Mouse (Mus musculus) cerebellum, adult (tissue): Measurements from ENCODE around the gene Snrpd3.
"Not testable (repeated sequence)": the region's sequence is repeated elsewhere in the genome, so short reads cannot be mapped to it uniquely, and the experiment has no call there.

Experiments used
- ATAC-seq: cut with Nextera tagmentation; 2 replicates; pipeline ENCODE4 v1.9.2; 2017; ENCODE audit warnings: mild to moderate bottlenecking, moderate library complexity, mixed read lengths; ENCODE audit not compliant: insufficient number of reproducible peaks, low FRiP score, low TSS enrichment

Snrpd3 gene

GRCm38 (mm10) chr10:75499791-75500190 lies 17.6 kb upstream of the Snrpd3 start:
- no peak for ATAC-seq

GRCm38 (mm10) chr10:75500345-75500744 lies 17.0 kb upstream of the Snrpd3 start:
- no peak for ATAC-seq

- ATAC-seq, result no peak
These were observed 15.7 kb upstream of the Snrpd3 start for GRCm38 (mm10) chr10:75501641-75502040.

GRCm38 (mm10) chr10:75503692-75504091 lies 13.7 kb upstream of the Snrpd3 start:
- no peak for ATAC-seq

GRCm38 (mm10) chr10:75504234-75505129 lies 12.9 kb upstream of the Snrpd3 start:
- no peak for ATAC-seq

GRCm38 (mm10) chr10:75505130-75505495 lies 12.2 kb upstream of the Snrpd3 start:
- ATAC-seq, result no peak

GRCm38 (mm10) chr10:75505928-75506327 lies 11.4 kb upstream of the Snrpd3 start:
- not testable (repeated sequence) for ATAC-seq

GRCm38 (mm10) chr10:75510446-75510845 lies 6.9 kb upstream of the Snrpd3 start:
- ATAC-seq, result peak; percentile 32; the same call in 1 of the 2 replicates

GRCm38 (mm10) chr10:75511060-75511459 lies 6.3 kb upstream of the Snrpd3 start:
- no peak for ATAC-seq

- no peak for ATAC-seq
These were observed 5.5 kb upstream of the Snrpd3 start for GRCm38 (mm10) chr10:75511897-75512296.

- no peak for ATAC-seq
These were observed 4.6 kb upstream of the Snrpd3 start for GRCm38 (mm10) chr10:75512796-75513195.

- ATAC-seq, result no peak
These were observed 3.9 kb upstream of the Snrpd3 start for GRCm38 (mm10) chr10:75513306-75514067.

GRCm38 (mm10) chr10:75514361-75514760 lies 3.0 kb upstream of the Snrpd3 start:
- no peak for ATAC-seq

GRCm38 (mm10) chr10:75515216-75516037 lies 1.9 kb upstream of the Snrpd3 start:
- ATAC-seq, result no peak

- no peak for ATAC-seq
These were observed 1.2 kb upstream of the Snrpd3 start for GRCm38 (mm10) chr10:75516038-75516723.

- no peak for ATAC-seq
These were observed 653 bp upstream of the Snrpd3 start for GRCm38 (mm10) chr10:75516724-75517072.

- ATAC-seq, result peak; percentile 85
These were observed 400 bp downstream of the Snrpd3 start, which contains the start of gene Gucd1 for GRCm38 (mm10) chr10:75517758-75518143. Gene Gucd1 (minus strand): TSS chr10:75517972.

GRCm38 (mm10) chr10:75520581-75520980 lies 3.2 kb downstream of the Snrpd3 start:
- no peak for ATAC-seq

GRCm38 (mm10) chr10:75521643-75522042 lies 4.3 kb downstream of the Snrpd3 start:
- no peak for ATAC-seq

- not testable (repeated sequence) for ATAC-seq
These were observed 8.1 kb downstream of the Snrpd3 start for GRCm38 (mm10) chr10:75525450-75525849.
